Mouse (Mus musculus) G1E-ER4 (cell line): ENCODE data around the gene Mdfic. TPM values are rescaled to one million over a fixed set of nuclear protein-coding genes. Genes with fewer than 3 reads are reported as not detected.

Experiments used
- GATA1 ChIP-seq: IDR thresholded peaks from one replicate; pipeline ENCODE4 v1.8.0; 2012; ENCODE audit warnings: low read length, inconsistent platforms
- polyA plus RNA-seq: library from polyadenylated mRNA; stranded (reverse); fragments of >175 nt; gene quantifications from 2 replicates; pipeline ENCODE4 v1.2.3, GENCODE M21; 2012

The Mdfic gene
- not detected in 2 replicates for polyA plus RNA-seq

- TF ChIP-seq GATA1: no peak
These were observed at the start of gene Mdfic for GRCm38 (mm10) chr6:15720461-15720817. Gene Mdfic (plus strand): TSS chr6:15720661.

- TF ChIP-seq GATA1: no peak
These were observed 49.1 kb upstream of the Mdfic start for GRCm38 (mm10) chr6:15671364-15671763.

DNA sequence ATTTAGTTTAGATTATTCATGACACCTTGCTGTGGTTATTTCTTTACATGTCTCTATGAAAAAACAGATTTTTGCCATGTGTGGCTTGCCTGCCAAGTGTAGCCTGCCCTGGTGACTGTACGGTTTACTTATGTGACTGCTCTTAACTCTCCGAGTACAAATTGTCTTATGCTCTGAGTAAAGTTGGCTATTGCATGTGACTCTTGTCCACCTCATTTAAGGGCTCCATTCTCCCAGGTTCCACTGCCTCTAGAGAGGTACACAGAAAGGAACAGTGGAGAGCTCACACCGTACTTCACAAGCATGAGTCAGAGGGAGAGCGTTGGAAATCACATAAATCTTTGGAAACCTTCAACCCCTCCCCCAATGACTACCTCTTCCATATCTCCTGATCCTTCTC is 10.4 kb upstream of the Mdfic start:
- TF ChIP-seq GATA1: no peak

GRCm38 (mm10) chr6:15710706-15711105 is 9.8 kb upstream of the Mdfic start:
- no peak for TF ChIP-seq GATA1

DNA sequence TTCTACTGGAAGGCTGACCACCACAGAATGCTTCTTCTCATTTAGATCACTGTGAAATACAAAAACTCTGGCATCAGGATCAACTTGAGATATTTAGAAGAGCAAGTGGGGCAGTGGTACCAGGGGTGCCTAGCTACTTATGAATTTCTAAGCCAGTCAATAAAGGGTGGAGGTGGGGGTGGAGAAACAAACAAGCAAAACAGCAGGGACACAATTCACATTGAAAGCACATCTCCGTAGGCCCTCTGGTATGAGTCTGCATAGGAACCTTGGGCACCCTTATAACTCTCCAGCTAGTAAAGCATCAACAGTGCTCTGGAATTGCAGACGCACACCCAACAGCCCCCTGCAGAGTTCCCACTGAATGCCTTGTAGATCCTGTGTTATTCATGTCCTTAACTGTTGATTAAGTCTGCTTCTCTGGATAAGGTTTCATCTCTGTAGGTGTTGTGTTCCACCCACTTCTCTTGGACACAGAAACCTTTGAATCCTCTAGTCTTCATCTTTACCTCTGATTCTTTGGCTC is 7.5 kb upstream of the Mdfic start:
- TF ChIP-seq GATA1: no peak

DNA sequence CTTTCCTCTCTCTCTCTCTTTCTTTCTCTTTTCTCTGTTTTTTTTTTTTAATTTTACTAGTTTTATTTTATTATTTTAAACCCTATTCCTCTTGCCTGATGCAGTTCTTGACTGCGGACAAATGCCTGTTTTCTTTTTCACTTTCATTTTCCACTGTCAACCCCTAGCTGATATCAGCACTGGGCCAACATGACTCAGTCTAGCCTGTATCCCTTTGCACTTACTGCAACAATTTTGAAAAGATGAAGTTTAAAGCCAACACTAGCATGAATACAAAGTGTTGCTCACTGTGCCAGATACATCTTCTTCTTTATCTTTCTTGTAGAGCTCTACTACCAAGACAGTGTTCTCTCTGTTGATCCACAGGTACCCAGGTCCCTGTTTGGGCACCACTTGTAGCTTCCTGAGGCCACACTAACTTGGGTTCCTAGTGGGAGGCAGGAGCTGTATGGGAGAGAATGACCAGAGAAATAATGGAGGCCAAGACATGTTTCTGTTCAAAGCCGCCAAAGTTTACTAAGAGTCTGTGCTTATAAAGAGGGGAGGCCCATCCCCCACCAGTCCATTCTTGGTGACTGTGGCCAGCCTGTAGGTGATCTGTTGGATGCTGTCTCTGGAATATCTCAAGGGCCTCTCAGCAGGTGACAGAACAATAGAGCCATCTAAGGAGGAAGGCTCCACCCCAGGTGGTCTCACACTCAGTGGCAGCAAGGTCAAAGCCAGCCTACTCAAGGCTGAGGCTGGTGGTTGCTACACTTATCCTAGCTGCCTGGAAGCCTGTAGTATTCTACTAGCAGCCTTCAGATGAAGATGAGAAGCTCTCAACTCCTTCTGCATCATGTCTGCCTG is 5.2 kb upstream of the Mdfic start:
- no peak for TF ChIP-seq GATA1

- TF ChIP-seq GATA1: no peak
These were observed 542 bp upstream of the Mdfic start for GRCm38 (mm10) chr6:15719919-15720318.

- no peak for TF ChIP-seq GATA1
These were observed 606 bp downstream of the Mdfic start for GRCm38 (mm10) chr6:15720818-15721715.

DNA sequence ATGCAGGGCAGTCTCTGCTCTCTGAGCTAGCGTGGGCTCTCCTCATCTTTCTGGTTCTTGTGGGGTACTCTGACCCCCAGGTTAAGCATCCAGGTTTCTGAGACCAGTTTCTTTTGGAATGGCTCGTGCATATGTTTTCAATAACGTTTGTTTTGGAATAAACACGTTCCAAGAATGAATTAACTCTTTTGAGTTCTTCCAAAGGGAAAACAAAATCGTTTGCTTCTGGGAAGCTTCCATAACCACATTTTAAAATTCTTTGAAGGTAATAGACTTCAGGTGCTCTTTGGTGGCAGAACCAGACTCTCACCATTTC is 1.2 kb downstream of the Mdfic start:
- no peak for TF ChIP-seq GATA1

DNA sequence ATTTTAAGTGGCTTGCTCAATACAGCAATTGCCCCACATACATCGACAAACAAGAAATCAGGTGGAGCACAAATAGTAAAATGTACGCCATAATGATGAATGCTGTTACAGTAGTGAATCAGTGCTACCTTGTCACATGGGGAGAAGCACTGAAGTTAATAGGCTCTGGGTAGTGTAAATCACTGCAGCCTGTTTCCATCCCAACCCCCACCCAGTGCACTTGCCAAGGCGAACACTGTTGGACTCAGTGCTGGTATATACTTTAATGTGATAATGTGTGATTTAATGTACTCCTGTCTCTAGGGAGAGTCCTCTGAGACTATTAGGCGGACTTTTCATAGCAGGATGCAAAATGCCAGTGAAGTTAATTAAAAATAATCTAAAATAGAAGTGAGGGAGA is 3.8 kb downstream of the Mdfic start:
- no peak for TF ChIP-seq GATA1

GRCm38 (mm10) chr6:15726422-15726821 is 6.0 kb downstream of the Mdfic start:
- TF ChIP-seq GATA1: no peak

DNA sequence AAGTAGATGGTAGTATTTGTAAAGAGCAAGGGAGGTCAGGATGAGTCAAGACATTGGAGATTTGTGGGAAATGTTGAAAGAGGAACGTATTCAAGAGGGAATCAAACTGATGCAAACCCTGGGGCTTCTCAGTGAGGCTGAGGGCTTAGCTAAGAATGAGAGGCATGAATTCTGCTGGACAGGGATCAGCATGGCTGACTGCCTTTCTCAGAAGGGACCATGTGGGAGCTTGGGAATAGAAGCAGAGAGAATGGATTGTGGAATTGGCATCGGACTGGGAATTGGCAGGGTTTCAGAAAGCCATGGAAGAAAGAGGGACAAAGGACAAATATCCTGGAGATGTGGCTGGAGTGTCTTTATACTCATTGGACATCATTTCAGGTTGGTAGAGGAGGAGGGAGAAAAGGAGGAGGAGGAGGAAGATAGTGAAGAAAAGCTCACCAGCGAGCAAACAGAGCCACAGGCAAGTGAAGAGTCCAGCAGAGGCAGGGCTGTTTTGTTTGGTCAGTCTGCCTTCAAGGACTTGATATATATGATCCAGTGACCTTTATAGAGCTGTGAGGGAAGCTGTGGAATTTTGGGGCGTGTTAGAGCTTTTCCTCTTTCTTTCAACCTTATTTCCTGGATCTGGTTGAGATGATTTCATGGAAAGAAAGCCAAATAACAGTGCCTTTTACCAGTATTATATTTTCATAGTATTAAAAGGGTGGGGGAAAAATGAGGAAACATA is 7.4 kb downstream of the Mdfic start:
- TF ChIP-seq GATA1: no peak

- TF ChIP-seq GATA1: no peak
These were observed 8.6 kb downstream of the Mdfic start for GRCm38 (mm10) chr6:15728844-15729577.

- TF ChIP-seq GATA1: no peak
These were observed 9.8 kb downstream of the Mdfic start for GRCm38 (mm10) chr6:15730258-15730657.

DNA sequence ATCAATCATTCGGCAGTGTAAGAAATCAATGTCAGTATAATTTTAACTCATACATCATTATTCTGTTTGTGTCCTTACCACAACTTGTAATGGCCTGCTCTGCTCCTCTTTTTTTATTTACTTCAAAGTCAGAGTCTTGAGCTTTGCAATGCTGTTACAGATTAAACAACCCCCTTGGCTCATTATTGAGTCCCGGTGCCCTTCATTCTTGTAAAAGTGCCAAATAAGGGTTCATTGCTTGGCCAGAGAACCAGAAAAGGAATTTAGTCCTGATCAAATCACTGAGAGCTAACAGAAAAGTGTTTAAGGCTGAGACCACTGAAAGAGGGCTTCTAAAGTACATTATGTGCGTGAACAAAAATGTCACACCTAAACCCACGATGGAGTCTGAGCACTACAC is 10.2 kb downstream of the Mdfic start:
- TF ChIP-seq GATA1: no peak

GRCm38 (mm10) chr6:15731452-15731851 is 11.0 kb downstream of the Mdfic start:
- TF ChIP-seq GATA1: no peak
